In genomic region chr8:78013101-78013500, GRCm38 (mm10) we compare ENCODE assay signal across 18 mouse cellular contexts.
"Had no signal": no experiment of that assay in that cellular context is flagged by ENCODE, and none has a peak within 500 bp of the region (broad histone marks: within the 10 kb centered on the region; RNA-seq: fewer than 3 reads in every experiment).

No protein-coding gene starts in this region.

- H3K36me3 ChIP-seq: lung, embryonic 15.5 days; midbrain, embryonic 12.5 days; neural tube, embryonic 12.5 days; stomach, embryonic 15.5 days had no signal

- H3K4me2 ChIP-seq: lung, embryonic 15.5 days; midbrain, embryonic 12.5 days; neural tube, embryonic 12.5 days; stomach, embryonic 15.5 days had no signal

- H3K4me3 ChIP-seq: lung, embryonic 15.5 days; megakaryocyte, embryonic 14.5 days; midbrain, embryonic 12.5 days; neural tube, embryonic 12.5 days; stomach, embryonic 15.5 days had no signal

- ATAC-seq: liver, postnatal 0 days; lung, postnatal 0 days; midbrain, embryonic 16.5 days had no signal

- H3K27ac ChIP-seq: lung, embryonic 15.5 days; macrophage; midbrain, embryonic 12.5 days; neural tube, embryonic 12.5 days; stomach, embryonic 15.5 days; stomach, postnatal 0 days had no signal

- DNase-seq: liver, postnatal 0 days; lung, adult 2 months; lung, postnatal 14 days; lung, postnatal 36 days; midbrain, embryonic 14.5 days; right cerebral cortex, postnatal 14 days; thymus, adult 18-20 months; thymus, postnatal 14 days; thymus, postnatal 36 days had no signal

- H3K4me1 ChIP-seq: lung, embryonic 15.5 days; megakaryocyte, embryonic 14.5 days; midbrain, embryonic 12.5 days; neural tube, embryonic 12.5 days; stomach, embryonic 15.5 days had no signal

- H3K27me3 ChIP-seq: lung, embryonic 15.5 days; megakaryocyte, embryonic 14.5 days; midbrain, embryonic 12.5 days; neural tube, embryonic 12.5 days; stomach, embryonic 15.5 days had no signal

- H3K9ac ChIP-seq: liver, postnatal 0 days; lung, embryonic 15.5 days; midbrain, embryonic 12.5 days; neural tube, embryonic 12.5 days; stomach, embryonic 15.5 days had no signal

- H3K9me3 ChIP-seq: lung, embryonic 15.5 days; midbrain, embryonic 12.5 days; stomach, embryonic 15.5 days had no signal
